Mouse (Mus musculus) activated CD4-positive, CD25-positive, alpha-beta regulatory T cell, adult 4 months (primary cell): ENCODE measurements at regions not wholly inside any gene's neighbourhood (a gene's known extent, or its start where the extent isn't known, plus 50 kb on each side); places are given as distances from the start of the nearest gene placed in this dataset.

Experiments used
- ATAC-seq: one replicate; pipeline ENCODE4 v1.8.0; 2017

GRCm38 (mm10) chr9:31794911-31795310 lies 118.4 kb downstream of the Barx2 start:
- ATAC-seq, result no peak

DNA sequence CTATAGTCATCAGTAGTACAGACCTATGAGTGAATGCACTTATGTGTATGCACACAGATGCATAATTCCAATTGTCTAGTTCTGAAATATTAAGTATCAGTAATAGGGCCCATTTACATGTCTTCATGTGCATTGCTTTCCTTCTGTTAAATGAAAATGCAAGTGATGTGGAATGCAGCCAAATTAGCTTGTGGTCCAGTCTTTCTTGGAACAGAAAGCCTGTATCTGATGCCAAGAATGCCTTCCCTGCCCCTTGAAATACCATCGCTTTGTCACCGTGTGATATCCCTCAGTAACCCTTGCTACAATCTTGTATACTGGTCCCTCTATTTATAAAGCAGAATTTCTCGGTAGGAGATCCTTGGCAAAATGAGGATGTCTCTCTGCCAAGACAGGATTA lies 137.3 kb downstream of the Barx2 start:
- ATAC-seq, result no peak

- ATAC-seq, result no peak
Observed at GRCm38 (mm10) chr9:31765401-31765800, 147.9 kb downstream of the Barx2 start.

DNA sequence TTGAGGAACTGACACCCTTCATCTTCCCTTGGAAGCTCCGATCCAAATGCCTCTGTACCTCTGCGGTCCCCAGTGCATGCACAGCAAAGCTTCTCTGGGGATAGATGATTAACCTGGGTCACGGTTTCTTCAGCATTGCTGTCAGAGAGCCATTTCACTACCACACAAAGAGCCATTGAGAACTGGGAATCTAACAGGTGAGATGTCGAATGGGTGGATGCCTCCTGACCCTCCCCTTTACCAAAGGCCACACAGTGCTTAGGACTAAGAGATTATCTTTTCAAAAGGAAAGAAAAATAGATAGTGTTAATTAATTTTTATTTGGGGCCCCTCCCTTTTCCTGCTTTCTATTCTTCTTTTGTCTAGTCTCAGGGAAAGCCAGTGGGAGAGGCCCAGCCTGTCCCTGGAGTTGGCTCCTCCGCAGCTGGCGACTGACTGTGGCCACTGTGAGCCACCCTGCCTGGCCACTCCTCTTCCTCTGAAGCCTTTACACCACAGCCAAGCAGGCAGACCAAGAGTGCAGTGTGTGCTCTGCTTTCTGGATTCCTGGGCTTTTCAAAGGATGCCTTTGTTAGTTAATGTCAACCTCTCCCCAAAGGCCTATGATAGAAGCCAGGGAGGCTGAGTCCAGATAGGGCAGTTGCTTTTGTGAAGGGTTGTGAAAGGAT lies 155.2 kb downstream of the Barx2 start:
- no peak for ATAC-seq

DNA sequence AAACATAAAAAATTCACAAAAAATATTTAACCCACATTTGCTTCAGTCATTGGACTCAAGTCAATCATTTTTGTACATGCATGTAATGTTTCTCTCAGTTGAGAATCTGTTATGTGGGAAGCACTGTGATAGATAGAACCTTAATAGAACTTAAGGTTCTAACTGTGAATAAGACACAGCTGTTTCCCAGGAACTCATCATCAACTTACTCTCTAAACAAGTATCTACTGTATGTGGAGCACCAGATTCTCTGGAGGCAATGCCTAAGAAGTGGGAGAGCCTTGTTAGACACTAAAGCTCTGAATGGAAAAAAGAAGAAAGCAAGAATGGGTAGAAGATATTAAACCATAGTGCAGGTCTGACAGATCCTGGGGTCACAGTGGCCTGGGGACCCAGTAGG lies 182.8 kb downstream of the Barx2 start:
- no peak for ATAC-seq

DNA sequence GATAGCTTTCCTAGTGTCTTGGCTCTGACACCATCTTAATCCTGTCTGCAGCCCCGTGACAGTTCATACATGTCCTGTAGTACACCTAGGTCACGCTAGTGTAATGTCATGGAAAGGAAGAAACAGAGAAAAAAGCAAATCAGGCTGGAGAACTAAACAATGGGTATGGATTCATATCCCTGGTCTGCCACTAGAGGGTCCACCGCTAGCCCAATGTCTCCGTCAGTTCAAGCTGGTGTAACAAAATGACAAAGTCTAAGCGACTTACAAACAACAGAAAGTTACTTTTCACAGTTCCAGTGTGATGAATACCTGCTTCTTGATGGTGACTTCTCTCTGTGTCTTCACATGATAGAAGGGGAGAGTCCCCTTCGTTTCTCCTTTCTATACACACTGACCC lies 194.0 kb downstream of the Barx2 start:
- ATAC-seq, result no peak

- no peak for ATAC-seq
Observed at GRCm38 (mm10) chr9:31710022-31710421, 203.2 kb downstream of the Barx2 start.

- no peak for ATAC-seq
Observed at GRCm38 (mm10) chr9:31706688-31707087, 206.6 kb downstream of the Barx2 start.

DNA sequence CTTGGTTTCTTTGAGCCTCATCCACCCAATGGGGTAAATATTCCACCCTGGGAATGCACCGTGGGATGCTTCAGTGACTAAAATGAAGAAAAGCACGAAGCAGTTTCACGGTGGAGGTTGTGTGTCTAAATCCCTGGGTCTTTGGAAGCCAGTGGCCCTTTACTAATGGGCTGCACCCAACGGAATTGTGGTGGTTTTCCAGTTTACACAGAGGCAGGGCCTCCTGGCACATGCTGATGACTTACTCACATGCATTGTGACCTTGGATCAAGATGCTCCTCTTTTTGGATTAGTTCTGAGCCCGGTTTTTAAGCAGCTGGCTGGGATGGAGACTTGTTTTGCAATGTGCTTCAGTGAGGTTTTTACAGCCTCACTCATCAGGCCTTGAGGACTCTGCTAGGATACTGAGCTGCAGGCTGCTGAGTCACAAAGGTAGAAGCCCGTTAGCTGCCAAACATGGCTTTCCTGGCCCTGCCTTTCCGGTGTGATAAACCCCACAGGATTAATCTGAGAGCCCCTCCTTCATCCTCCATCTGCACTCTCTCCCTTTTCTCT lies 222.3 kb downstream of the Barx2 start:
- no peak for ATAC-seq

- ATAC-seq, result no peak
Observed at GRCm38 (mm10) chr9:31688398-31688705, 224.1 kb upstream of the Tmem45b start.

- no peak for ATAC-seq
Observed at GRCm38 (mm10) chr9:31687686-31688397, 223.6 kb upstream of the Tmem45b start.

- ATAC-seq, result no peak
Observed at GRCm38 (mm10) chr9:31686466-31686865, 222.2 kb upstream of the Tmem45b start.

DNA sequence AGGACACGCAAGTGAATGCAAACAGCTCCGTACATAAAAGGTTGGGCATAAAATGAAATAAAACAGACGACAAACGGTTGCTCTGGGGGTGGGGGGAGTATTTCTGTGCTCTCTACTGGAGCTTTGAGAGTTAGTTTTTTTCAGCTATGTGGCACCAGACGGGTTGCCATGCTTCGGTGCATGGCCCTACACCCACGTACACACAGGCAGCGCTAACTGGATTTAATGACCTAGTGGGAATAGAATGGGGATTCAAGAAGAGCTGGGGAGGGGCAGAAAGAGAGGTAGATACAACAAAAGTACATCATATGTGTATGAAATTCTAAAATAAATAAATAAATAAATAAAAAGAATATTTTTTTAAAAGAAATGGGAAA lies 220.5 kb upstream of the Tmem45b start:
- no peak for ATAC-seq

- no peak for ATAC-seq
Observed at GRCm38 (mm10) chr9:31684099-31684811, 220.0 kb upstream of the Tmem45b start.

GRCm38 (mm10) chr9:31683302-31684081 lies 219.2 kb upstream of the Tmem45b start:
- ATAC-seq, result no peak

- no peak for ATAC-seq
Observed at GRCm38 (mm10) chr9:31682893-31683292, 218.6 kb upstream of the Tmem45b start.

DNA sequence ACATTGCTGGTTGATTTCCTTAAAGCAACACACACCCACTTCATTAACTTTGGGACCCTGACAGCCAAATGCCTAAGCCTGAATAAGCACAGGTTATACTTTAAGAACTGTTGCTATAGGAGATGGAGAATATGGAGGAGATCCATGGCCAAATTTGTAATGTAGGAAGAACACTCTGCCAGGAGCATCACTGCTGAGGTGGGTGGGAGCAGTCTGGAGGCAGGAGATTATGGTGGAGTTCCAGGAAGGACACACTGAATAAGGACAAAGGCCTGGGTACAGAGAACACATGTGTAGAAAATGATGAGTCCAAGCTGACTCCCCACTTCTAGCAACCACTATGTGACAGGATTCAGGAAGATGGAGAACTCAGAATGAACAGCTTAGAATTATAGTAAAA lies 212.9 kb upstream of the Tmem45b start:
- ATAC-seq, result no peak

- ATAC-seq, result no peak
Observed at GRCm38 (mm10) chr9:31659026-31659425, 194.8 kb upstream of the Tmem45b start.

GRCm38 (mm10) chr9:31657612-31658011 lies 193.3 kb upstream of the Tmem45b start:
- no peak for ATAC-seq

GRCm38 (mm10) chr9:31656676-31657075 lies 192.4 kb upstream of the Tmem45b start:
- no peak for ATAC-seq

- no peak for ATAC-seq
Observed at GRCm38 (mm10) chr9:31654747-31655146, 190.5 kb upstream of the Tmem45b start.

- ATAC-seq, result no peak
Observed at GRCm38 (mm10) chr9:31654213-31654612, 190.0 kb upstream of the Tmem45b start.

GRCm38 (mm10) chr9:31653788-31654187 lies 189.5 kb upstream of the Tmem45b start:
- no peak for ATAC-seq
